ENCODE assay signal across 9 mouse cellular contexts in genomic region chr9:20804266-20805158, GRCm38 (mm10). TPM values are rescaled to one million over a fixed set of nuclear protein-coding genes. Genes with fewer than 3 reads are reported as not detected.
DNase-seq lines count a peak whose midpoint lies in the region; ATAC-seq lines count a peak whose summit lies in the region.
"Had no signal": no experiment of that assay in that cellular context is flagged by ENCODE, and none has a peak within 500 bp of the region (broad histone marks: within the 10 kb centered on the region; RNA-seq: fewer than 3 reads in every experiment).

No protein-coding gene starts in this region.

- no peaks in the 10 kb centered on the region; the same call in 1 of the 2 replicates for H3K9me3 ChIP-seq in intestine, embryonic 16.5 days (ENCODE audit: control insufficient read depth, low read length)
- H3K9me3 ChIP-seq in liver, embryonic 12.5 days (replicated peaks) = no peaks in the 10 kb centered on the region
- H3K9me3 ChIP-seq: hindbrain, embryonic 15.5 days had no signal

- H3K27ac ChIP-seq in intestine, embryonic 16.5 days (ENCODE audit: low read length) = no peak overlapping the region
- no peak overlapping the region for H3K27ac ChIP-seq in liver, embryonic 12.5 days
- H3K27ac ChIP-seq: hindbrain, embryonic 15.5 days had no signal

- H3K4me3 ChIP-seq in intestine, embryonic 16.5 days (ENCODE audit: low read length) = no peak overlapping the region
- H3K4me3 ChIP-seq in liver, embryonic 12.5 days = no peak overlapping the region
- H3K4me3 ChIP-seq: hindbrain, embryonic 15.5 days had no signal

- H3K4me2 ChIP-seq in intestine, embryonic 16.5 days (ENCODE audit: low read depth, low read length) = no peak overlapping the region
- H3K4me2 ChIP-seq in liver, embryonic 12.5 days = no peak overlapping the region
- H3K4me2 ChIP-seq: hindbrain, embryonic 15.5 days had no signal

- 71% methylated on average over 13 of the region's 13 CpGs for WGBS in intestine, embryonic 16.5 days
- 48% methylated on average over 13 of the region's 13 CpGs for WGBS in liver, embryonic 12.5 days (ENCODE audit: insufficient replicate concordance)

- H3K9ac ChIP-seq in intestine, embryonic 16.5 days (ENCODE audit: low read depth, low read length) = no peak overlapping the region
- H3K9ac ChIP-seq in liver, embryonic 12.5 days = no peak overlapping the region
- H3K9ac ChIP-seq: hindbrain, embryonic 15.5 days had no signal

- peak; percentile 12 for DNase-seq in ovary, adult 18-20 months (ENCODE audit: low spot score)
- no peak for DNase-seq in ovary, postnatal 10 days (ENCODE audit: low spot score)
- DNase-seq in adipocyte (ENCODE audit: low spot score) = peak; percentile 98
- peak; percentile 35 for DNase-seq in embryo, embryonic 10.5 days (ENCODE audit: low spot score)
- DNase-seq in right cerebral cortex, postnatal 14 days = peak; percentile 43

- H3K27me3 ChIP-seq in intestine, embryonic 16.5 days (replicated peaks; ENCODE audit: control insufficient read depth, insufficient read depth, low read length) = no peaks in the 10 kb centered on the region
- peaks cover 38% of the 10 kb centered on the region for H3K27me3 ChIP-seq in liver, embryonic 12.5 days (replicated peaks)
- H3K27me3 ChIP-seq: hindbrain, embryonic 15.5 days had no signal

- H3K36me3 ChIP-seq in intestine, embryonic 16.5 days (ENCODE audit: control insufficient read depth, insufficient read depth, low read length) = no peaks in the 10 kb centered on the region
- H3K36me3 ChIP-seq in liver, embryonic 12.5 days = no peaks in the 10 kb centered on the region
- H3K36me3 ChIP-seq: hindbrain, embryonic 15.5 days had no signal

- H3K4me1 ChIP-seq in intestine, embryonic 16.5 days (ENCODE audit: control insufficient read depth, insufficient read depth, low read length) = no peaks in the 10 kb centered on the region
- H3K4me1 ChIP-seq in liver, embryonic 12.5 days = no peaks in the 10 kb centered on the region
- H3K4me1 ChIP-seq: hindbrain, embryonic 15.5 days had no signal

- peak; percentile 79 for ATAC-seq in intestine, embryonic 16.5 days
- ATAC-seq in liver, embryonic 12.5 days = peak; percentile 73
- no peak for ATAC-seq in inflammation-experienced regulatory T-cells, adult 6 months

RNA-seq across cellular contexts. Expression of gene Col5a3, which starts 10.4 kb away (rescaled TPM):
- 1.8 and 2.4 TPM in 2 replicates for polyA plus RNA-seq in intestine, embryonic 16.5 days (2015; fragmentation: Nextera tagmentation; extraction: Ambion mirVana)
- polyA plus RNA-seq in liver, embryonic 12.5 days (2016; fragmentation: Nextera tagmentation; extraction: Ambion mirVana) = 0.02 and 0.06 TPM in 2 replicates
- not detected for polyA plus RNA-seq in inflammation-experienced regulatory T-cells, adult 6 months (2017; shearing (Covaris generic))

RNA-seq across cellular contexts. Expression of gene Rdh8, which starts 13.8 kb away (rescaled TPM):
- polyA plus RNA-seq in intestine, embryonic 16.5 days (2015; fragmentation: Nextera tagmentation; extraction: Ambion mirVana) = not detected in 2 replicates
- polyA plus RNA-seq in liver, embryonic 12.5 days (2016; fragmentation: Nextera tagmentation; extraction: Ambion mirVana) = not detected in 2 replicates
- polyA plus RNA-seq in inflammation-experienced regulatory T-cells, adult 6 months (2017; shearing (Covaris generic)) = not detected
- polyA plus RNA-seq: hindbrain, embryonic 15.5 days had no signal

RNA-seq across cellular contexts. Expression of gene Olfm2, which starts 58.4 kb away (rescaled TPM):
- polyA plus RNA-seq in intestine, embryonic 16.5 days (2015; fragmentation: Nextera tagmentation; extraction: Ambion mirVana) = 6.7 and 7.8 TPM in 2 replicates
- polyA plus RNA-seq in liver, embryonic 12.5 days (2016; fragmentation: Nextera tagmentation; extraction: Ambion mirVana) = 0.28 and 0.32 TPM in 2 replicates
- under 1 TPM in 1 of 3 experiments, not detected in 2; 0.90 TPM for polyA plus RNA-seq in inflammation-experienced regulatory T-cells, adult 6 months (2017; shearing (Covaris generic))
